Mouse (Mus musculus): ENCODE measurements around the gene Rbbp4.

DNA sequence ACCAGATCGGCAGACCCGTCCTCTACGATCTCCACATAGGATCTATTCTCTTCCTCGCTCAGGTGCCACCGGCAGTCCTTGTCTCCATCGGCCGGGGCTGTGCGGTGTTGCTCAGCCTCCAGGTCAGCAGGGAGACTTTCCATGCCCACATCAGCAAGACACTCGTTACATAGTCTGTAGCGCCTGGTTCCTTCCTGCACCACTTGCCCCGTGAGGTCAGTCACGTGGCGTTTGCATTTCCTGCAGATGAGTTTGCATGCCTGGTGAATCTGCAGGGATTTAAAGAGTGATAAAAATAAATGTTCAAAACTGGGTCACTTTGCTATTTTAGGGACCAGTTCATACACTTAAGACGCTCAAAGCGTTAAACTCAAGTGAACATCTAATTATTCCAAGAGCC lies 19.1 kb upstream of the Rbbp4 start:
- TF ChIP-seq POLR2A (IDR thresholded peaks at IDR 0.05; ENCODE audit: insufficient read depth, low read length), result no peak
- no peak for TF ChIP-seq CTCF (IDR thresholded peaks at IDR 0.05; ENCODE audit: low read depth, low read length)
